Mouse (Mus musculus) limb, embryonic 11.5 days (tissue): ENCODE results near the gene Nkd1. TPM values are rescaled to one million over a fixed set of nuclear protein-coding genes. Genes with fewer than 3 reads are reported as not detected.
A peak's percentile ranks its signal among the peaks of the same experiment; 100 is the strongest.

Experiments used
- ATAC-seq: fragments of 200-750 bp; cut with Nextera tagmentation; 2 replicates; pipeline ENCODE4 v1.8.0; 2017; ENCODE audit warnings: low read depth; ENCODE audit not compliant: insufficient number of reproducible peaks, low FRiP score, low TSS enrichment
- DNase-seq: peaks from one replicate; pipeline ENCODE4 v3.0.0-alpha.2; 2015; ENCODE audit warnings: low spot score
- H3K27ac ChIP-seq: fragments of 300-500 bp; sonication (generic); replicated peaks from 2 replicates; pipeline ENCODE4 v1.5.1; 2014; ENCODE audit warnings: low read depth, mild to moderate bottlenecking, low read length
- H3K27me3 ChIP-seq: fragments of 300-500 bp; sonication (generic); 2 replicates; pipeline ENCODE4 v1.6.1; 2014; ENCODE audit warnings: mild to moderate bottlenecking, low read length, mixed read lengths; ENCODE audit not compliant: control insufficient read depth, insufficient read depth
- H3K36me3 ChIP-seq: fragments of 300-500 bp; sonication (generic); 2 replicates; pipeline ENCODE4 v1.6.1; 2014; ENCODE audit warnings: mild to moderate bottlenecking, low read length, moderate library complexity, mixed read lengths; ENCODE audit not compliant: control insufficient read depth, insufficient read depth
- H3K4me1 ChIP-seq: fragments of 300-500 bp; sonication (generic); 2 replicates; pipeline ENCODE4 v1.6.1; 2014; ENCODE audit warnings: low read length, mixed read lengths; ENCODE audit not compliant: control insufficient read depth, insufficient read depth
- H3K4me2 ChIP-seq: fragments of 300-500 bp; sonication (generic); 2 replicates; pipeline ENCODE4 v1.6.1; 2014; ENCODE audit warnings: low read depth, mild to moderate bottlenecking, moderate library complexity; ENCODE audit not compliant: severe bottlenecking
- H3K4me3 ChIP-seq: fragments of 300-500 bp; sonication (generic); 2 replicates; pipeline ENCODE4 v1.5.1; 2014; ENCODE audit warnings: low read depth, low read length
- H3K9ac ChIP-seq: fragments of 300-500 bp; sonication (generic); 2 replicates; pipeline ENCODE4 v1.6.1; 2014; ENCODE audit warnings: mild to moderate bottlenecking, low read length
- H3K9me3 ChIP-seq: fragments of 300-500 bp; sonication (generic); 2 replicates; pipeline ENCODE4 v1.6.1; 2016; ENCODE audit warnings: low read length; ENCODE audit not compliant: control insufficient read depth
- WGBS: fragments of 180-500 bp; shearing (Covaris S2); extraction: QIAGEN DNeasy Blood & Tissue Kit; methylation state at CpG from one replicate; pipeline ENCODE4 v1.1.7; 2014; 5-methylcytosine and 5-hydroxymethylcytosine counted together
- polyA plus RNA-seq: library from polyadenylated mRNA; unstranded; fragments of >200 nt; fragmentation: Nextera tagmentation; extraction: Ambion mirVana; gene quantifications from 2 replicates; pipeline ENCODE4 v1.2.1, GENCODE M21; 2014

The Nkd1 gene
- polyA plus RNA-seq, result 47.6 and 52.8 TPM in 2 replicates

- ATAC-seq (peak; percentile 82), DNase-seq (peak; percentile 99)
- H3K27me3 ChIP-seq, result no peaks in the 10 kb centered on the region
- no peaks in the 10 kb centered on the region for H3K36me3 ChIP-seq
- peak within 1 kb of the TSS; percentile 83 for H3K4me2 ChIP-seq
- no peak within 1 kb of the TSS; the same call in 1 of the 2 replicates for H3K27ac ChIP-seq
- H3K4me1 ChIP-seq, result peaks cover 45% of the 10 kb centered on the region
- 0% methylated on average over 51 of the region's 67 CpGs for WGBS
- peak within 1 kb of the TSS; percentile 79 for H3K9ac ChIP-seq
- peak within 1 kb of the TSS; percentile 82 for H3K4me3 ChIP-seq
- no peaks in the 10 kb centered on the region for H3K9me3 ChIP-seq
Observed at GRCm38 (mm10) chr8:88520985-88521527, at the start of gene Nkd1. TSS of gene Nkd1 (plus strand) at chr8:88521354.

- ATAC-seq (no peak), DNase-seq (no peak)
- no peak overlapping the region for H3K27ac ChIP-seq
- no peaks in the 10 kb centered on the region for H3K9me3 ChIP-seq
- no peaks in the 10 kb centered on the region for H3K27me3 ChIP-seq
- no peak overlapping the region for H3K4me2 ChIP-seq
- H3K36me3 ChIP-seq, result no peaks in the 10 kb centered on the region
- no peak overlapping the region for H3K4me3 ChIP-seq
- no peaks in the 10 kb centered on the region for H3K4me1 ChIP-seq
- H3K9ac ChIP-seq, result no peak overlapping the region
- 90% methylated on average over 4 of the region's 4 CpGs for WGBS
Observed at GRCm38 (mm10) chr8:88481290-88481689, 39.9 kb upstream of the Nkd1 start.

GRCm38 (mm10) chr8:88488391-88488829, 32.7 kb upstream of the Nkd1 start:
- Histone ChIP-seq H3K4me2 (no peak overlapping the region), H3K27me3 (no peaks in the 10 kb centered on the region), H3K36me3 (no peaks in the 10 kb centered on the region), H3K9ac (peak overlapping the region; percentile 22), H3K4me3 (no peak overlapping the region), H3K4me1 (peaks cover 11% of the 10 kb centered on the region), H3K27ac (no peak overlapping the region), H3K9me3 (no peaks in the 10 kb centered on the region)
- ATAC-seq, result no peak
- 8% methylated on average over 5 of the region's 5 CpGs for WGBS
- peak; percentile 37 for DNase-seq

- H3K4me3 ChIP-seq, result no peak overlapping the region
- ATAC-seq, result no peak
- H3K27ac ChIP-seq, result no peak overlapping the region
- H3K9me3 ChIP-seq, result no peaks in the 10 kb centered on the region
- H3K9ac ChIP-seq, result no peak overlapping the region
- WGBS, result 90% methylated on average over 2 of the region's 2 CpGs
- no peak for DNase-seq
- H3K27me3 ChIP-seq, result no peaks in the 10 kb centered on the region
- H3K4me1 ChIP-seq, result no peaks in the 10 kb centered on the region
- no peaks in the 10 kb centered on the region for H3K36me3 ChIP-seq
- H3K4me2 ChIP-seq, result no peak overlapping the region
Observed at GRCm38 (mm10) chr8:88494076-88494475, 27.1 kb upstream of the Nkd1 start.

- no peak overlapping the region for H3K4me3 ChIP-seq
- ATAC-seq (no peak), DNase-seq (peak; percentile 33)
- no peak overlapping the region for H3K9ac ChIP-seq
- H3K36me3 ChIP-seq, result no peaks in the 10 kb centered on the region
- WGBS, result 7% methylated on average over 11 of the region's 11 CpGs
- no peak overlapping the region for H3K27ac ChIP-seq
- H3K4me1 ChIP-seq, result no peaks in the 10 kb centered on the region
- H3K27me3 ChIP-seq, result no peaks in the 10 kb centered on the region
- no peaks in the 10 kb centered on the region for H3K9me3 ChIP-seq
- no peak overlapping the region for H3K4me2 ChIP-seq
Observed at GRCm38 (mm10) chr8:88495071-88495805, 25.9 kb upstream of the Nkd1 start.

GRCm38 (mm10) chr8:88502143-88502542, 19.0 kb upstream of the Nkd1 start:
- no peak overlapping the region for H3K4me2 ChIP-seq
- no peak overlapping the region for H3K4me3 ChIP-seq
- no peak for DNase-seq
- no peak overlapping the region for H3K9ac ChIP-seq
- 0 out of 2 replicates have a peak, but pooled peaks cover 2% of the 10 kb centered on the region for H3K9me3 ChIP-seq
- 92% methylated on average over 3 of the region's 3 CpGs for WGBS
- H3K27me3 ChIP-seq, result no peaks in the 10 kb centered on the region
- H3K36me3 ChIP-seq, result no peaks in the 10 kb centered on the region
- H3K27ac ChIP-seq, result no peak overlapping the region
- no peaks in the 10 kb centered on the region for H3K4me1 ChIP-seq
- no peak for ATAC-seq

GRCm38 (mm10) chr8:88506981-88507380, 14.2 kb upstream of the Nkd1 start:
- Histone ChIP-seq H3K4me3 (no peak overlapping the region), H3K27me3 (0 out of 2 replicates have a peak, but pooled peaks cover 3% of the 10 kb centered on the region), H3K36me3 (no peaks in the 10 kb centered on the region), H3K4me2 (no peak overlapping the region), H3K9ac (no peak overlapping the region), H3K4me1 (peaks cover under 1% of the 10 kb centered on the region; the same call in 1 of the 2 replicates), H3K9me3 (0 out of 2 replicates have a peak, but pooled peaks cover 2% of the 10 kb centered on the region), H3K27ac (no peak overlapping the region)
- no peak for ATAC-seq
- 79% methylated on average over 5 of the region's 5 CpGs for WGBS
- DNase-seq, result no peak

- 94% methylated on average over 5 of the region's 5 CpGs for WGBS
- peaks cover 7% of the 10 kb centered on the region; the same call in 1 of the 2 replicates for H3K4me1 ChIP-seq
- no peak overlapping the region for H3K4me3 ChIP-seq
- H3K27me3 ChIP-seq, result 0 out of 2 replicates have a peak, but pooled peaks cover 3% of the 10 kb centered on the region
- H3K4me2 ChIP-seq, result no peak overlapping the region
- H3K9me3 ChIP-seq, result no peaks in the 10 kb centered on the region
- DNase-seq (no peak), ATAC-seq (no peak)
- H3K36me3 ChIP-seq, result no peaks in the 10 kb centered on the region
- H3K9ac ChIP-seq, result no peak overlapping the region
- no peak overlapping the region for H3K27ac ChIP-seq
Observed at GRCm38 (mm10) chr8:88511061-88511460, 10.1 kb upstream of the Nkd1 start.
